Mouse (Mus musculus) layer of hippocampus, adult 9-10 months (tissue): ENCODE measurements around the gene Ms4a18.

Experiments
- DNase-seq: peaks from one replicate; pipeline ENCODE4 v3.0.0; 2022; ENCODE audit warnings: low spot score

The Ms4a18 gene

DNA sequence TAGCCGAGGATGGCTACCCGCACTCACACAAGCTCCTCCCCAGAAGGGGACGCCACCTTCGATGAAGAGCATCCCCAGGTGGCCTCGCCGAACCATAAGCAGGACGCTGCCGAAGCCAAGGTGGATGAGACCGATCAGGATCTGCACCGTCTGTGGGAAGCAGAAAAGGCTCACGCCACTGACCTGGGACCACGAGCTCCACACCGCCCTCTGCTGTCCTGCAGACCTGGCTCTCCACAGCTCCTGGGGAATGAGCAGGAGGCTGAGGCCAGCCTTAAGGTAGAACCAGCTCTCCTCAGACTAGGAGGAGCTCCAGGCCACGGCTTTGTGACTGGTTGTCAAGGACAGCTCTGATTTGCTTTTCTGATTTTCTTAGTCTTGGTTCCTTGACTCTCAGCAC is 34.7 kb downstream of the Ms4a18 start:
- DNase-seq = no peak

DNA sequence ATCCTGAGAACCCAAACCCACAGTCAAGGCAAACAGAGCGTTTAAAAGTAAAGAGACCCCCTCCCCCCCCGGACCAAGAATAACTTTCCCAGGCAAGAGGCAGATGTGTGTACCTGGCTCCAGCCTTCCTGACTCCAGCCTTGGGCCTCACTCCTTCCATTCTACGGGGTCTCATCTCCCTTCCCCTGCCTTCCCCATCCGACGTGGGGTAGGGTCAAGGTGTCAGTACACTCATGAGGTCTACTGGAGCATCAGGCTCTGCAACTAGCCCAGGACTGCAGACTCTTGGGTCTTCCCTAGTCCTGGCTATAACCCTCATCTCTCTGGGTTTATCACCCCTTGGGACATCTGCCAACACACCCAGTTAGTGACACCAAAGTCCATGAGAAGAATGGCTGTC is 37.6 kb downstream of the Ms4a18 start:
- no peak for DNase-seq

DNA sequence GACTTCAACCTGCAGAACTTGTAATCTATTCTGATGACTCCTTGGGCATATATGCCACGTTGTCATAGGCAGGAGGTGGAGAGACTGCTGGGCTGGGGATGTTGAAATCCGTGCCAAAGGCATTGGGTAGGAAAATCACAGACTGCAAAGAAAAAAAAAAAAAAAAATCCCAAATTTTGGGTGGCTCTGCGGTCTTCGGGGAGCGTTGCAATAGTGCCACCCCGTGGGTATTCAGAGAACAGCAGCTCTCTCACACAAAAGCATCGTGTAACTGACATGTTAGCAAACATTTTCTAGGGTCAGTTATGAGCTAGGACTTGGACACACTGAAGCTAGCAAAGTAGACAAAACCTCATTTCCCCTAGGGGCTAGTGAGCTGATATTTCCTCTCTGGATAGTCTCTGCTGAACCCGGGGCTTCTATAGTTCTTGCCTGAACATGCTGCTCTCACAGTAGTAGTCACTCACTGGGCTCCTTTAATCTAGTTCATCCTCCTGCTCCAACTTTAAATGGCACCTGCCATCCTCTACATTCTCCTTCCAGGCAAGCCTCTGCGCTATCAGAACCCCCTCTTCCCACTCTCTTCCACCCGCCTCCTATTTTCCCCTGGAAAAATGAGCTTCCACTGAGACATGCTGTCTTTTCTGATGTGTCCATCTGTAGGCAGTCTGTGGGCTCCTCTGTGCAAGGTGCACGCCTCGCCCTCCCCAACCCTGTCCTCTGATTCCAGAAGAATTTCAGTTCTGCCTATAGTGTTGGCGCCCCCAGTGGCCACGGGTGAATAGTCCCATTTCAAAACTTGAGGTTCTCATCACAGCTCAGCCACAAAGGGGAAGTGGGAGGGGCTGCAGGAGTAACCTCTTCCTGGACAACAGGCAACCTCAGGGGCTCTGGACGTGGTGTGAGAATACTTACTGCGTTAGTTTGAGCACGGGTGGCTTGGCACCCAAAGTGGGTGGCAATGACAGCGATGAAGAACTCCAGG is 38.4 kb downstream of the Ms4a18 start:
- peak; percentile 63 for DNase-seq

DNA sequence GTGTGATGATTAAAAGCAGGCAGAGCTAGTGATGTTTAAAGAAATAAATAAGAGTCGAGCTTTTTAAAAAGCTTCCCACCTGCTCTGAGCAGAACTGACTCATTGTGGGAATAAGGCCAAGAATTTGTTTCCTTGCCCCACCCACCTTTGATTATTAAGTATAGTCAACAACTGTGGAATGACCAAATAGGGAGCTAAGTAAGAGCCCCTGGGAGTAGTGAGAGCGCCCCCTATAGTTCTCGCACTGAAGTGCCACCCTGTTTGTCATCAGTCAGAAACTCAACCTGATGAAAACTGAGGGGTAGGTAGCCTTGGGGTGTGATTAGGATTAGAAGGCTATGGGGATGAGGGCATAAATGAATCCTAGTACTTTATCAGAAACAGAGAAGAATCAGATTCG is 41.5 kb downstream of the Ms4a18 start:
- no peak for DNase-seq

DNA sequence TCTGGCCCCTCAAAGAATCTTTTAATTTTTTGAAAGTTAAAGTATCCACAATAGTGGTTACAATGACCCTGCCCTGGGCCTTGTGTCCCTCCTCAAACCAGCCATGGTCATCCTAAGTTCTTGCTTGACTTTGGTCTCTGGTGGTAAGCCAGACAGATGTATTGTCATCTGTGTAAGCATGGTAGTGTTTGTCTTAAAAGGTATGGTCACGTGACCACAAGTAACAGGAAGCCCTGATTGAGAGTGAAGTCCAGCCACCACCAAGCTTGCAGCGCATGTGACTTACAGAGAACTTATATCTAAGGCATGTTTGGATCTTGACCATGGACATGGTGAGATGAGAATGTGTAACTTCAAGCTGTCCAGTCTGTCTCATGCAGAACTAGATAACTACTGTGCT is 42.6 kb downstream of the Ms4a18 start:
- DNase-seq = no peak

DNA sequence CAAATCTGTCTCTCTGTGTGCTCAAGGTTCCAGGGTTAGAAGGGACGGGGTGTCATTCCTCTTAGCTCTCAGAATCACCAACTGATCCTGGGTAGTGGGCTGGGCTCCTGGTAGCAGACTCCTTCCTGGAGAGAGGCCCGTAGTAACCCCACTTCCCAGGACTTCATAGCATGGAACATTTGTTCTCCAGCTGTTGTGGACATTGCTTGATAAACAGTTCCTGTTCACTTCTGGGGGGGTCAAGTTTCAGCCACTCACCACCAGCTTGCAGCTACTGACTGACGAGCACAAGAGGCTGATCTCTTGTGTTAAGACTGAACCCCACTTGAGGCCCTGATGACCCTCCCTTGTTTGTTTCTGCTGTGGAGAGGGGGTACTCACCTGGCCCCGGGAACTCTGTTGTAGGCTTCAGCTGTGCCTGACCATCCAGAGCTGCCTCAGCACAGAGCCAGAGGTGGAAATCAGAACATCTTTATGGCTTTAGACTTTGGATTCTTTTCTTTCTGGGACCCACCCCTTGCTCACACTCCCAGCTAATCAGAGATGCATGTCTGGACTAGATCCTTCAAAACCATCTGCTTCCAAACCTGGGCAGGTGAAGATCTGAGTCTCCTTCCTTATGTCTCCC is 43.5 kb downstream of the Ms4a18 start, which contains the start of gene Ms4a10:
Ms4a10 (minus strand) TSS at position 433 of the 628 bp plus-strand sequence.
- DNase-seq = no peak

DNA sequence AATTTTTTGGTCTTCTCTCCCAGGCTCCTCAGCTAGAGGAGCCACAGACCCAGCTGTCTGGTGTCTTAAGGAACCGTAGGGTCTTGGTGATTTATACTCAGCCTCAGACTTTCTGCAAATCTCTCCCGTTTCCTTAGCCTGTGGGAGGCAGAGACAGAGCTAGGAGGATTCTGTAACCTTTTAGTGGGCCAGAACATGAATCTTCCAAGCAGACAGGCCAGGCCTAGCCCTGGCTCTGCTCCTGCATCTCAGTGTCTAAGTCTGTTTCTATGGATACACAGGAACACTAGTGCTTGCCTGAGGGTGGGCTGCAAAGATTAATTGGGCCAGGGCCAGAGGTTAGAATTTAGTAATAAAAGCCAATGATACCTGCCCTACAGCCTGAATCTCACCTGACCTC is 44.6 kb downstream of the Ms4a18 start:
- no peak for DNase-seq

DNA sequence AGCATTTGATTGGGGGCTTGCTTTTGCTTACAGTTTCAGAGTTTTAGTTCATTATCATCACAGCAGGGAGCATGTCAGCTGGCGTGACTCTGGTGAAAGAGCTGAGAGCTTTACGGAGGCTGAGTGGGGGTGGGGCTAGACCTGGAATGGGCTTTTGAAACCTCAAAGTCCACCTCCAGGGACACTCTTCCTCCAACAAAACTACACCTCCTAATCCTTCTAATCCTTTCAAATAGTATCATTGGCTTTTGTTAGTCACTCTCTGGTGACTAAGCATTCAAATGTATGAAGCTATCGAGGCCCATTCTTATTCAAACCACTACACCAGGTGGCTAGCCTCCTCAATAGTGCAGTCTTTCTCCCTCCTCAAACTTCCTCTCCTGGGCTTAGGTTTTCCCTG is 45.2 kb downstream of the Ms4a18 start:
- DNase-seq = no peak

DNA sequence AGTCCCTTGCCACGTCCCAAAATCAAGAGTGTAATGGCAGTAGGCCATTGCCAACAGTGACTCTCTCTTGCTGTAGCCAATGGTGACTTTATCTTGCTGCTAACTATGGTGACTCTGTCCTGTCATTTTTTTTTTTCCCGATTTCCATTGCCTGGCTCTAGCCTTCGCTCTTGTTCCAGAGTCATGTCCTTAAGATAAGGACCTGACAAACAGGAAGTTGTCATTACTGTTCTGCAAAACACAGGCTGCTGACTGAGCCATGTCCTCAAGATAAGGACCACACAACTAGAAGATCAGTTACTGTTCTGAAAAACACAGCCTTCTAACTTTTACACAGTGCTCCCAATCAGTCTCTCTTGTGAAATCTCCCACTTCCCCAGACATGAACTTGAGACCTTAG is 47.4 kb downstream of the Ms4a18 start:
- no peak for DNase-seq

DNA sequence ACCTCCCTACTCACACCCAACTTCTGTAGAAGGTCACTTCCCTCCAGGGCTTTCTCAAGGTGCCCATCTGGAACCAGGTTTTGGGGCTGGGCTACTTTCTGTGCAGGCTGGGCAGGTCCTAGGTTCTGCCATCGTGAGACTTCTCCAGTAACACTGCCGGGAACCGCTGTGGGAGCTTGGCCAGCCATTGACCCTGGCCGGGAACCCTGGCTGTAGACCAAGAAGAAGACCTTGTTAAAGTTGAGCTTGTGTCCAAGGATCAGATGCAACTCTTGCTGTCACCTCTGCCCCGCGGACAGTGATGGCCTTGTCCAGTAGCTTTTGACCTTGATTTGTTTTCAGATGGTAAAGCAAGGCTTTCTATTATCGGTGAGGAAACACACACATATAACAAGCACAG is 49.3 kb downstream of the Ms4a18 start:
- DNase-seq = no peak

DNA sequence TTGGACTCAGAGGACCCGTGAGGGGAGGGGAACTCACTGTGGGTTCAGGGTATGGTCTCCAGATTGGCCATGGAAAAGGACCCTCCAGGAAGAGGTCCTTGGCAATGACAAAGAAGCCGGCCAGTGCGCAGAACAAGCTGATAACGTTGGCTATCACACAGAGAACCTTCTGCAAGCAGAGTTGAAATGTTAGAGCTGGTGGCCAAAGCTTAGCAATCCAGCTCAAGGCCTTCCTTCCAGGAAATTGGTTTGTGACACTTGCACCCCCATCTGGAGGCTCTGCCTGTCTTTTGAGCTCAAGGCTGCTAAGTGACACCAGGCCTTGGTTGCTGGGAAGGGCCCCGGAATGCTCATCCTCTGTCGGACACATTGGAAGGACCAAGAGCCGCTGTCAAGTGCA is 52.1 kb downstream of the Ms4a18 start:
- DNase-seq = no peak

DNA sequence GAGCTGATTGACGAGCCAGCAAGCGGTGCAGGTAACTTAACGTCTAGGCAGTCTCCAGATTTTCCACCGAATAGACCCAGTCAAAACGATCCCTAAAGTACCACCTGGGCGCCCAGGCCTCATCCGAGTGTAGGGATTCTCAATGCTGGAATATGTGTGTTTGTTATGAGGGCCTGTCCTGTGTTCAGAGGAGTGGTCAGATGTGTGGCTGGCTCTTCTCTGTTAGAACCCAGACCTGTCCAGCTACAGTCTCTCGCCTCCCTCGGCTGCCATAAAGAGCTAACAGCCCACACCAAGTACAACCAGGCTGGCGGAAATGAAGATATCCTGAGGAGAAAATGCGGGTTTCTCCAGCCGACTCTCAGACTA is 57.9 kb downstream of the Ms4a18 start:
- DNase-seq = no peak

DNA sequence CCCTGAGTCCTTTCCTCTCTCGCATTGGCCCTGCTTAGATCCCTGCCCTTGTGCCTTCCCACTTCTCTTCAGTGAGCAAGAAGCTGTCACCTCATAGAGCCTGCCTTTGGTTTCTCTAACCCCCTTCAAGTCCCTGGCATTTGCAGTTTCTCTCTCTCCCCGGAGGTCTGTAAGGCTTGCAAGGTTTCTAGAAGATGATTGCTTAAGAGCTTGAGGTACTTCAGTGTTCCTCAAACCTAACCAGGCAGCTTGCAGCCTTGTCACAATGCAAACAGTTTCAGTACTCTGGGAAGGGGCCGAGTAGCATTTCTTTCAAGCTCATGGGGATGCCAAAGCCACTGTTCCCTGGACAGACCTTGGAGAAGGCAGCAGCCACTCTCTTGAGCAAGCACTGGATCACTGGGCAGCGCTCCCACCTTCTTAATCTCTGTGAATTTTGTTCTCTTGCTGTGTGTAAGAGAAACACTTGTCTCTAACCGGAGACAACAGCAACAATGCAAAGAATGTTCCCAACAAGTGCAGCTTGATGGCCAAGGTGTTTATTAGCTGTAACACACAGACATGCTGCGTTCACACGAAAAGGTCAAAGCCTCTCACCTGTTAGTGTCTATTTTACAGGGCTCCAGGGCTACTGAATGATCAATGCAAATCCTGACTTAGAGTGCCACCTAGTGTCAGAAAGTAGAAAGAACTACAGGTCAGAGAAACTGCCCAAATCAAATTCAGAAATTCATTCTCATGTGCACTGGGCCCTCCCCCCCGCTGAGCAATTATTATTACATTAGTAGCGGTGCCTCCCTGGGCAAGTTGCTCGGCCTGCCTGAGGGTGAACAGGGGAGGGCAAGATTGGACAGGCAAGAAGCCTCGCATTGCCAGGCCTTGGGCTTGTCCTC is 58.5 kb downstream of the Ms4a18 start:
- DNase-seq = peak; percentile 63

DNA sequence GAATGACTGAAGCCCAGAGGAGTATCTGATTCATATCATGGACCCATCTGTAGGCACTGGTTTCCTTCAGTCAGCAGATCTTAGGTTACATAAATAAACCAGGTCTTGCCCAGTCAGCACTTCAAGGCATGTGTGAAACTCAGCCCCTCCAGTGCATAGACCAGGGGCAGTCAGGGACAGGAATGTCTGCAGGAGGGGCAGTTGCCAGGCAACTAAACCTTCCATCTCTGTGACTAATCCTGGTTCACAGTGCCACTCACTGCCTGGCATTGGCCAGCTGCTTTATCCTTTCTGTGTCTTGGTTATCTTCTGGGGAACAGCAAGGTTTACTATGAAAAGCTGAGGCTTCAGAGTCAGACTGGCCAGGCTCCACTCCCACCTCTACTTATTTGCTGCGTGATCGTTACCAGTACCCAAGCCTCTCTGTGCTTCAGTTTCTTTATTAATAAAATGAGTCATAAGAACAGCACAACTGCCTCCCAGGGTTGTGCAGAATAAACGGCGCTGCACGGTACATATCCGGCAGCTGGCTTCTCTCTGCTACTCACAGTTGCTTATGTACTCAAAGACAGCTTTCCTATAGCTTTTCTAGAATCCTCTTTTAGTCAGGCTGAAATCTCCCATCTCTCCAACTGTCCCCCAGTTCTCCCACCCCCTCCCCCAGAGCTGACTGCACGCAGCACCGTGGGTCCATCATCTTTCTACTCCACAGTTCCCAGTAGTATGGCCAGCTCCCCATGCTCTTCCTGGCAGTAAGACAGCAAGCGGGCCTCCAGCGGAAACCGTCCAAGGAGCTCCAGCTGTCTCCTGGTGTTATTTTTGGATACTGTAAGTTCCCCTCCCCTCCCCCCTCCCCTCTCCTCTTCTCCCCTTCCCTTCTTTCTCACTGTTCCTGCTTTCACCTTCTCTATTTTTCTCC is 65.6 kb downstream of the Ms4a18 start:
- no peak for DNase-seq

DNA sequence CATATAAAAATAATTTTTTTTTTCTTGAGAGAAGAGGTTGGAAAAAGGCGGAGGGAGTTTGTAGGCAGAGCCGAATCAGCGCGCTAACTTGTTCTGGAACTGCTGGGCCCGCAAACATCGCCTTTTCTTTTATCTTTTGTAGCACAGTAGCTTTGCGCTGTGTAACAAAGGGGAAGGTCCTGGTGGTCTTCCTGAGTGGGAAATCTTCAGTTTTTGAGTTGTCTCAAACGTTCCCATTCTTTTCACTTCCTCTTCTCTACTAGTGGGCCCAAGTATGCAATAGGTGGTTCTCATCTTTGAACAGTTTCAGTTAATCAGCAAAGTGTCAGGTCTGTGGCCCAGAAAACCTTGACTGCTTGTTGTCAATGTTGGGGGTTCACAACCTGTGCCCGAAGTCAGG is 68.3 kb downstream of the Ms4a18 start:
- no peak for DNase-seq

DNA sequence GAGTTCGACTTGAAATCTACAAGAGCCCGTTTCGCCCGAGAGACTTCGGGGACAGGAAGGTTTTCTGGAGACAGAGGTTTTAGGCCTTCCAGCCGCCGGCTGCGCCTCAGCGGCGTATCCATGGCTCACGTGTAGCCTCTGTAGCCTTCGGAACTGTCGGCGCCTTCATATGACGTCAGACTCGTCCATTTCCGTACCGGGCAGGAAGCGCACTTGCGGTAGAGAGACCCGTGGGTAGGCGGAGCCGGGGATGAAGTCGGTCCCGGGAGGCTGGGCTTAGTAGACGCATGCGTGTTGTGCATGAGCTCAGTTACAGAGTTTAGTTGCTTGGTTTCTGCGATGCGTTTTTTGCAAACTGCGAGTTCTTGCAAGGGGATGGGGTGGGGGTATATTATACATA is 68.7 kb downstream of the Ms4a18 start, which contains the start of gene Ccdc86:
Ccdc86 (minus strand) TSS at position 155 of the 400 bp plus-strand sequence.
- peak; percentile 90 for DNase-seq

DNA sequence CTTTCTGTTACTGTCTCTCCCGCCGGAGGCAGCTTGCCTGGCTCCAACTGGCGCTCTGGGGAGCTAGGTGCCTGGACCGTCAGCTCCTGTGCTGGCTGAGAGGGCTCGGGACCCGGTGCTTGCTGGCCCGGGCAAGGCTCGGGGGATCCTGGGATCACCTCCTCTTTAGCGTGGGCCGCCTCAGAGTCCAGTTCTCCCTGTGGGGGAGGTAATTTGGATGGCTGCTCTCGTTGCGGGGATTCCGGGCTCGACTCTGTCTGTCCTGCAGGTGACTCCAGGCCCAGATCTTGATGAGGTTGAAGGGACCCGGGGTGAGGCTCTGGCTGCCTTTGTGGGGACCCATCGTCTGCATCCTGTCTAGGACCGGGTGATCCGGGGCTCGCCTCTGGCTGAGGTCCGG is 69.4 kb downstream of the Ms4a18 start:
- no peak for DNase-seq

DNA sequence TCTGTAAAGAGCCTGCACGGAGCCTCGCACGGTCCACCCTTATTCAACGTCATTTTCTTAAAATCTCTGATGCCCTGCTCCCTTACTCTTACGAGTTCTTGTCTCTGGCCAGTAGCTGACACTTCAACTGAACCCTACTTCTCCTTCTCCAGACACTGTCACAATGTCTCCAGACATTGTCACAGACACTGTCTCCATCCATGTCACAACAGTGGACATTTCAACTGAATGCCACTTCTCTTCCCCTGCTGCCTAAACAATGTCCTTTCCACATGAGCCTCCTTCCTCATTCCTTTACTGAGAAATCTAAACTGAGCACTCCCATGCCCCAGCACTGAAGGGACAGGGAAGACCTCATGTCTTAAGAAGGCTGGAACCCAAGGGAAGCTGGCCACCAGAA is 70.6 kb downstream of the Ms4a18 start:
- no peak for DNase-seq
